Mouse (Mus musculus) embryonic fibroblast, embryonic 13.5 days (primary cell): ENCODE results near the gene Tmem183a.

ENCODE experiments used
- CTCF ChIP-seq: IDR thresholded peaks from 2 replicates; pipeline ENCODE4 v1.5.1; 2011; ENCODE audit warnings: mild to moderate bottlenecking, control low read depth, low read length, moderate library complexity, borderline replicate concordance; ENCODE audit not compliant: insufficient read depth
- POLR2A ChIP-seq: IDR thresholded peaks from 2 replicates; pipeline ENCODE4 v1.6.1; 2011; ENCODE audit warnings: low read depth, mild to moderate bottlenecking, control low read depth, low read length, moderate library complexity

DNA sequence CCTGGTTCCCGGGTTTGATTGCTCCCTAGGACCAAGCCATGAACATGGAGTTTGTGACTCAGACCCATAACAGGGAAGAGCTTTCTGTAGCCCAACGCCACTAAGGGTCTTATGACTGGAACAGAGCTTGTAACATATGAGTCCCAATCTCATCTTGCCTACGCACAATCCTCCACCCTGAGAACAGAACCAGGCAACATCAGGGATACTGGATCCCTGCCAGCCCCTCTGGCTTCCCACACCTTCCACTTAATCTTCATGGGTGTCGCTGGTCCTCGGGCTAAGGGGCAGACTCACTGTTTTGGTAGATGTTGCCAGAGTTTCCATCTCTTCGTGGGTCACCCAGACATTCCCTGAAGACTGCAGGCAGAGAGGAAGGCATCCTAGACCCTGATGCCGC lies 50.0 kb downstream of the Tmem183a start:
- no peak for TF ChIP-seq CTCF
- TF ChIP-seq POLR2A = no peak
